Mouse (Mus musculus) hindbrain, embryonic 14.5 days (tissue): ENCODE results near the gene Utrn. TPM values are rescaled to one million over a fixed set of nuclear protein-coding genes. Genes with fewer than 3 reads are reported as not detected.
A peak's percentile ranks its signal among the peaks of the same experiment; 100 is the strongest.

Source experiments
- ATAC-seq: fragments of 200-750 bp; cut with Nextera tagmentation; 2 replicates; pipeline ENCODE4 v1.8.0; 2017; ENCODE audit warnings: moderate number of reproducible peaks, mild to moderate bottlenecking, moderate TSS enrichment, moderate library complexity; ENCODE audit not compliant: low FRiP score
- DNase-seq: peaks from one replicate; pipeline ENCODE4 v3.0.0-alpha.2; 2015; ENCODE audit warnings: low spot score
- H3K27ac ChIP-seq: fragments of 300-500 bp; sonication (generic); 2 replicates; pipeline ENCODE4 v1.5.1; 2014; ENCODE audit warnings: mild to moderate bottlenecking, moderate library complexity
- H3K27me3 ChIP-seq: fragments of 300-500 bp; sonication (generic); 2 replicates; pipeline ENCODE4 v1.6.1; 2014; ENCODE audit warnings: mild to moderate bottlenecking, low read length, mixed read lengths; ENCODE audit not compliant: control insufficient read depth, insufficient read depth
- H3K36me3 ChIP-seq: fragments of 300-500 bp; sonication (generic); replicated peaks from 2 replicates; pipeline ENCODE4 v1.6.1; 2014; ENCODE audit not compliant: control insufficient read depth, insufficient read depth
- H3K4me1 ChIP-seq: fragments of 300-500 bp; sonication (generic); replicated peaks from 2 replicates; pipeline ENCODE4 v1.6.1; 2014; ENCODE audit warnings: antibody characterized with exemption, low read length, mixed read lengths; ENCODE audit not compliant: control insufficient read depth, insufficient read depth
- H3K4me2 ChIP-seq: fragments of 300-500 bp; sonication (generic); replicated peaks from 2 replicates; pipeline ENCODE4 v1.6.1; 2014; ENCODE audit warnings: mild to moderate bottlenecking, moderate library complexity
- H3K4me3 ChIP-seq: fragments of 300-500 bp; sonication (generic); replicated peaks from 2 replicates; pipeline ENCODE4 v1.5.1; 2014; ENCODE audit warnings: mild to moderate bottlenecking, low read length
- H3K9ac ChIP-seq: fragments of 300-500 bp; sonication (generic); 2 replicates; pipeline ENCODE4 v1.6.1; 2014
- H3K9me3 ChIP-seq: fragments of 300-500 bp; sonication (generic); 2 replicates; pipeline ENCODE4 v1.6.1; 2016; ENCODE audit warnings: low read length; ENCODE audit not compliant: control insufficient read depth
- WGBS: fragments of 180-500 bp; shearing (Covaris S2); extraction: QIAGEN DNeasy Blood & Tissue Kit; methylation state at CpG from one replicate; pipeline ENCODE4 v1.1.7; 2014; 5-methylcytosine and 5-hydroxymethylcytosine counted together
- polyA plus RNA-seq: library from polyadenylated mRNA; unstranded; fragments of >200 nt; fragmentation: Nextera tagmentation; extraction: Ambion mirVana; gene quantifications from 2 replicates; pipeline ENCODE4 v1.2.1, GENCODE M21; 2014

Gene Utrn
- polyA plus RNA-seq, 1 experiment from 2014 or later: 28.2 TPM

- no peak overlapping the region for H3K4me3 ChIP-seq
- WGBS: 74% methylated on average over 1 of the region's 1 CpGs
- H3K36me3 ChIP-seq: no peaks in the 10 kb centered on the region
- no peak overlapping the region for H3K4me2 ChIP-seq
- H3K9ac ChIP-seq: no peak overlapping the region
- no peak for DNase-seq
- no peaks in the 10 kb centered on the region for H3K27me3 ChIP-seq
- no peak overlapping the region for H3K27ac ChIP-seq
- no peaks in the 10 kb centered on the region for H3K9me3 ChIP-seq
- H3K4me1 ChIP-seq: no peaks in the 10 kb centered on the region
- no peak for ATAC-seq
Measured at GRCm38 (mm10) chr10:12483494-12483893, 385.7 kb downstream of the Utrn start.

GRCm38 (mm10) chr10:12482975-12483374 is 386.2 kb downstream of the Utrn start:
- Histone ChIP-seq H3K27me3 (no peaks in the 10 kb centered on the region), H3K36me3 (no peaks in the 10 kb centered on the region), H3K4me2 (no peak overlapping the region), H3K9ac (no peak overlapping the region), H3K4me3 (no peak overlapping the region), H3K9me3 (no peaks in the 10 kb centered on the region), H3K4me1 (no peaks in the 10 kb centered on the region), H3K27ac (no peak overlapping the region)
- no peak for ATAC-seq
- 88% methylated on average over 3 of the region's 3 CpGs for WGBS
- no peak for DNase-seq

- H3K36me3 ChIP-seq: no peaks in the 10 kb centered on the region
- no peaks in the 10 kb centered on the region for H3K27me3 ChIP-seq
- H3K9ac ChIP-seq: no peak overlapping the region
- no peak overlapping the region for H3K4me2 ChIP-seq
- H3K4me3 ChIP-seq: no peak overlapping the region
- 76% methylated on average over 14 of the region's 14 CpGs for WGBS
- H3K4me1 ChIP-seq: no peaks in the 10 kb centered on the region
- peak; percentile 36 for DNase-seq
- H3K27ac ChIP-seq: peak overlapping the region; percentile 38; the same call in 1 of the 2 replicates
- H3K9me3 ChIP-seq: no peaks in the 10 kb centered on the region
- no peak for ATAC-seq
Measured at GRCm38 (mm10) chr10:12474850-12475621, 394.1 kb downstream of the Utrn start.

- Histone ChIP-seq H3K4me2 (no peak overlapping the region), H3K27ac (no peak overlapping the region), H3K9ac (no peak overlapping the region), H3K4me1 (no peaks in the 10 kb centered on the region), H3K4me3 (no peak overlapping the region), H3K36me3 (no peaks in the 10 kb centered on the region), H3K27me3 (no peaks in the 10 kb centered on the region), H3K9me3 (no peaks in the 10 kb centered on the region)
- WGBS: 87% methylated on average over 5 of the region's 5 CpGs
- ATAC-seq (no peak), DNase-seq (no peak)
Measured at GRCm38 (mm10) chr10:12469391-12470057, 399.6 kb downstream of the Utrn start.

- ATAC-seq: peak; percentile 59; the same call in 1 of the 2 replicates
- no peak overlapping the region for H3K4me2 ChIP-seq
- WGBS: 46% methylated on average over 2 of the region's 2 CpGs
- H3K27ac ChIP-seq: no peak overlapping the region
- no peaks in the 10 kb centered on the region for H3K9me3 ChIP-seq
- no peak overlapping the region for H3K9ac ChIP-seq
- no peak for DNase-seq
- H3K27me3 ChIP-seq: no peaks in the 10 kb centered on the region
- no peaks in the 10 kb centered on the region for H3K36me3 ChIP-seq
- no peak overlapping the region for H3K4me3 ChIP-seq
- H3K4me1 ChIP-seq: no peaks in the 10 kb centered on the region
Measured at GRCm38 (mm10) chr10:12467544-12467943, 401.6 kb downstream of the Utrn start.

GRCm38 (mm10) chr10:12460945-12461344 is 408.2 kb downstream of the Utrn start:
- peaks cover 6% of the 10 kb centered on the region; the same call in 1 of the 2 replicates for H3K36me3 ChIP-seq
- no peaks in the 10 kb centered on the region for H3K9me3 ChIP-seq
- DNase-seq: no peak
- no peak overlapping the region for H3K27ac ChIP-seq
- no peaks in the 10 kb centered on the region for H3K4me1 ChIP-seq
- H3K4me2 ChIP-seq: no peak overlapping the region
- no peak for ATAC-seq
- no peak overlapping the region for H3K4me3 ChIP-seq
- no peaks in the 10 kb centered on the region for H3K27me3 ChIP-seq
- H3K9ac ChIP-seq: no peak overlapping the region

GRCm38 (mm10) chr10:12456867-12457266 is 412.3 kb downstream of the Utrn start:
- DNase-seq (no peak), ATAC-seq (no peak)
- no peak overlapping the region for H3K9ac ChIP-seq
- H3K4me3 ChIP-seq: no peak overlapping the region
- H3K4me1 ChIP-seq: no peaks in the 10 kb centered on the region
- WGBS: 88% methylated on average over 1 of the region's 1 CpGs
- no peak overlapping the region for H3K27ac ChIP-seq
- no peak overlapping the region for H3K4me2 ChIP-seq
- H3K27me3 ChIP-seq: no peaks in the 10 kb centered on the region
- peaks cover 5% of the 10 kb centered on the region; the same call in 1 of the 2 replicates for H3K36me3 ChIP-seq
- H3K9me3 ChIP-seq: no peaks in the 10 kb centered on the region

- no peaks in the 10 kb centered on the region for H3K4me1 ChIP-seq
- no peak overlapping the region for H3K27ac ChIP-seq
- DNase-seq (no peak), ATAC-seq (no peak)
- 82% methylated on average over 2 of the region's 2 CpGs for WGBS
- H3K27me3 ChIP-seq: no peaks in the 10 kb centered on the region
- H3K4me3 ChIP-seq: no peak overlapping the region
- no peak overlapping the region for H3K4me2 ChIP-seq
- H3K9me3 ChIP-seq: no peaks in the 10 kb centered on the region
- H3K36me3 ChIP-seq: no peaks in the 10 kb centered on the region; the same call in 1 of the 2 replicates
- no peak overlapping the region for H3K9ac ChIP-seq
Measured at GRCm38 (mm10) chr10:12452641-12453040, 416.5 kb downstream of the Utrn start.

GRCm38 (mm10) chr10:12444122-12444521 is 425.0 kb downstream of the Utrn start:
- DNase-seq: no peak
- Histone ChIP-seq H3K9me3 (no peaks in the 10 kb centered on the region), H3K4me3 (no peak overlapping the region), H3K36me3 (peaks cover 16% of the 10 kb centered on the region), H3K4me2 (no peak overlapping the region), H3K27ac (no peak overlapping the region), H3K27me3 (no peaks in the 10 kb centered on the region), H3K4me1 (no peaks in the 10 kb centered on the region), H3K9ac (no peak overlapping the region)
- 91% methylated on average over 4 of the region's 4 CpGs for WGBS
- ATAC-seq: no peak
